Mouse (Mus musculus) limb, embryonic 11.5 days (tissue): ENCODE measurements at regions not wholly inside any gene's neighbourhood (a gene's known extent, or its start where the extent isn't known, plus 50 kb on each side); places are given as distances from the start of the nearest gene placed in this dataset.

Source experiments
- ATAC-seq: fragments of 200-750 bp; cut with Nextera tagmentation; 2 replicates; pipeline ENCODE4 v1.8.0; 2017; ENCODE audit warnings: low read depth; ENCODE audit not compliant: insufficient number of reproducible peaks, low FRiP score, low TSS enrichment
- DNase-seq: peaks from one replicate; pipeline ENCODE4 v3.0.0-alpha.2; 2015; ENCODE audit warnings: low spot score
- H3K27ac ChIP-seq: fragments of 300-500 bp; sonication (generic); replicated peaks from 2 replicates; pipeline ENCODE4 v1.5.1; 2014; ENCODE audit warnings: low read depth, mild to moderate bottlenecking, low read length
- H3K27me3 ChIP-seq: fragments of 300-500 bp; sonication (generic); 2 replicates; pipeline ENCODE4 v1.6.1; 2014; ENCODE audit warnings: mild to moderate bottlenecking, low read length, mixed read lengths; ENCODE audit not compliant: control insufficient read depth, insufficient read depth
- H3K36me3 ChIP-seq: fragments of 300-500 bp; sonication (generic); 2 replicates; pipeline ENCODE4 v1.6.1; 2014; ENCODE audit warnings: mild to moderate bottlenecking, low read length, moderate library complexity, mixed read lengths; ENCODE audit not compliant: control insufficient read depth, insufficient read depth
- H3K4me1 ChIP-seq: fragments of 300-500 bp; sonication (generic); 2 replicates; pipeline ENCODE4 v1.6.1; 2014; ENCODE audit warnings: low read length, mixed read lengths; ENCODE audit not compliant: control insufficient read depth, insufficient read depth
- H3K4me2 ChIP-seq: fragments of 300-500 bp; sonication (generic); 2 replicates; pipeline ENCODE4 v1.6.1; 2014; ENCODE audit warnings: low read depth, mild to moderate bottlenecking, moderate library complexity; ENCODE audit not compliant: severe bottlenecking
- H3K4me3 ChIP-seq: fragments of 300-500 bp; sonication (generic); 2 replicates; pipeline ENCODE4 v1.5.1; 2014; ENCODE audit warnings: low read depth, low read length
- H3K9ac ChIP-seq: fragments of 300-500 bp; sonication (generic); 2 replicates; pipeline ENCODE4 v1.6.1; 2014; ENCODE audit warnings: mild to moderate bottlenecking, low read length
- H3K9me3 ChIP-seq: fragments of 300-500 bp; sonication (generic); 2 replicates; pipeline ENCODE4 v1.6.1; 2016; ENCODE audit warnings: low read length; ENCODE audit not compliant: control insufficient read depth
- WGBS: fragments of 180-500 bp; shearing (Covaris S2); extraction: QIAGEN DNeasy Blood & Tissue Kit; methylation state at CpG from one replicate; pipeline ENCODE4 v1.1.7; 2014; 5-methylcytosine and 5-hydroxymethylcytosine counted together

GRCm38 (mm10) chr7:39937262-39937661 is 419.7 kb downstream of the Zfp619 start:
- Histone ChIP-seq H3K27me3 (no peaks in the 10 kb centered on the region), H3K27ac (no peak overlapping the region), H3K9ac (no peak overlapping the region), H3K4me3 (no peak overlapping the region), H3K4me1 (no peaks in the 10 kb centered on the region), H3K9me3 (no peaks in the 10 kb centered on the region), H3K36me3 (no peaks in the 10 kb centered on the region), H3K4me2 (no peak overlapping the region)
- DNase-seq = no peak
- 84% methylated on average over 4 of the region's 4 CpGs for WGBS
- ATAC-seq = no peak

- H3K9ac ChIP-seq = no peak overlapping the region
- H3K4me2 ChIP-seq = no peak overlapping the region
- ATAC-seq = no peak
- no peaks in the 10 kb centered on the region for H3K9me3 ChIP-seq
- H3K4me1 ChIP-seq = no peaks in the 10 kb centered on the region
- H3K36me3 ChIP-seq = no peaks in the 10 kb centered on the region
- no peaks in the 10 kb centered on the region for H3K27me3 ChIP-seq
- no peak overlapping the region for H3K4me3 ChIP-seq
- no peak for DNase-seq
- H3K27ac ChIP-seq = no peak overlapping the region
- WGBS = 71% methylated on average over 1 of the region's 1 CpGs
Observed at GRCm38 (mm10) chr7:39942262-39942900, 424.8 kb downstream of the Zfp619 start.

GRCm38 (mm10) chr7:39954110-39954509 is 436.5 kb downstream of the Zfp619 start:
- H3K27me3 ChIP-seq = no peaks in the 10 kb centered on the region
- no peaks in the 10 kb centered on the region for H3K4me1 ChIP-seq
- no peaks in the 10 kb centered on the region for H3K36me3 ChIP-seq
- H3K9me3 ChIP-seq = no peaks in the 10 kb centered on the region
- DNase-seq (no peak), ATAC-seq (no peak)
- no peak overlapping the region for H3K9ac ChIP-seq
- 34% methylated on average over 7 of the region's 7 CpGs for WGBS
- no peak overlapping the region for H3K4me2 ChIP-seq
- no peak overlapping the region for H3K27ac ChIP-seq
- no peak overlapping the region for H3K4me3 ChIP-seq

- Histone ChIP-seq H3K36me3 (no peaks in the 10 kb centered on the region), H3K9me3 (no peaks in the 10 kb centered on the region), H3K4me2 (no peak overlapping the region), H3K27ac (no peak overlapping the region), H3K27me3 (no peaks in the 10 kb centered on the region), H3K9ac (no peak overlapping the region), H3K4me3 (no peak overlapping the region), H3K4me1 (no peaks in the 10 kb centered on the region)
- ATAC-seq (no peak), DNase-seq (no peak)
Observed at GRCm38 (mm10) chr7:39954931-39955330, 437.4 kb downstream of the Zfp619 start.

GRCm38 (mm10) chr7:39978121-39978520 is 460.6 kb downstream of the Zfp619 start:
- no peak for DNase-seq
- H3K4me1 ChIP-seq = no peaks in the 10 kb centered on the region
- no peaks in the 10 kb centered on the region for H3K9me3 ChIP-seq
- ATAC-seq = no peak
- no peak overlapping the region for H3K4me3 ChIP-seq
- H3K9ac ChIP-seq = no peak overlapping the region
- no peaks in the 10 kb centered on the region for H3K36me3 ChIP-seq
- no peak overlapping the region for H3K4me2 ChIP-seq
- 74% methylated on average over 2 of the region's 2 CpGs for WGBS
- no peaks in the 10 kb centered on the region for H3K27me3 ChIP-seq
- H3K27ac ChIP-seq = no peak overlapping the region

GRCm38 (mm10) chr7:39981647-39982046 is 464.1 kb downstream of the Zfp619 start:
- Histone ChIP-seq H3K9me3 (no peaks in the 10 kb centered on the region), H3K9ac (no peak overlapping the region), H3K4me2 (no peak overlapping the region), H3K36me3 (no peaks in the 10 kb centered on the region), H3K27me3 (no peaks in the 10 kb centered on the region), H3K4me3 (no peak overlapping the region), H3K4me1 (no peaks in the 10 kb centered on the region), H3K27ac (no peak overlapping the region)
- DNase-seq (no peak), ATAC-seq (no peak)
- WGBS = 81% methylated on average over 4 of the region's 4 CpGs
